Mouse (Mus musculus) bone marrow, adult 2 months (tissue): ENCODE data around the gene Crkl.

Source experiments
- CTCF ChIP-seq: fragments of 200-500 bp; IDR thresholded peaks from 2 replicates; pipeline ENCODE4 v1.5.1; 2011; ENCODE audit warnings: low read length, control low read depth; ENCODE audit not compliant: control insufficient read depth, insufficient read depth
- POLR2A ChIP-seq: fragments of 200-500 bp; IDR thresholded peaks from 2 replicates; pipeline ENCODE4 v1.6.1; 2011; ENCODE audit warnings: low read depth, mild to moderate bottlenecking, control low read depth, low read length, borderline replicate concordance; ENCODE audit not compliant: control insufficient read depth

DNA sequence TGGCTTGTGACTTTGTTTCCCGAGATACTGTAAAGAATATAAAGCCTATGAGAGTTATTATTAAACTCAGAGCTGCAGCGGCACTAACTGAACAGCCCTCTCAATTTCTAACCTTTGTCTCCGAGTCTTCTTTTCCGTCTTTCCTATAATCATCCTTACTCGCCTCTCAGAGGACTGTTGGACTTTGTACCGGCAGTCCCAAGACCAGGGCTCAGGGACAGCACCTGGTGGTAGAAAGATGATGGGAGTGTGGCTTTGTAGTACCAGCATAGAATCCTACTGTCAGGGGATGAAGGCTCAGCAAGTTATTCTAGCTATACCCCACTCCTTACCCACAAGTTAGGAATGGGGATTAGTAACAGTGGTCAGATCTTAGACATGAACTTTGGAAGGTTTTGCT is 74.4 kb downstream of the Crkl start:
- TF ChIP-seq POLR2A (no peak), CTCF (no peak)
